Mouse (Mus musculus) kidney, adult 2 months (tissue): ENCODE measurements around the gene Actr3. TPM values are rescaled to one million over a fixed set of nuclear protein-coding genes. Genes with fewer than 3 reads are reported as not detected.
A peak's percentile ranks its signal among the peaks of the same experiment; 100 is the strongest.
"Not testable (repeated sequence)": the region's sequence is repeated elsewhere in the genome, so short reads cannot be mapped to it uniquely, and the experiment has no call there.

Source experiments
- DNase-seq: peaks from one replicate; pipeline ENCODE4 v3.0.0; 2021
- H3K27ac ChIP-seq: fragments of 200-500 bp; 2 replicates; pipeline ENCODE4 v1.5.1; 2012; ENCODE audit warnings: low read depth, low read length, control low read depth, inconsistent platforms; ENCODE audit not compliant: insufficient read depth
- H3K27me3 ChIP-seq: fragments of 200-500 bp; replicated peaks from 2 replicates; pipeline ENCODE4 v1.6.1; 2012; ENCODE audit warnings: mild to moderate bottlenecking, moderate library complexity, low read length, inconsistent platforms; ENCODE audit not compliant: control insufficient read depth, insufficient read depth
- H3K36me3 ChIP-seq: fragments of 200-500 bp; 2 replicates; pipeline ENCODE4 v1.6.1; 2012; ENCODE audit warnings: mild to moderate bottlenecking, moderate library complexity, low read length, inconsistent platforms; ENCODE audit not compliant: control insufficient read depth, insufficient read depth
- H3K4me1 ChIP-seq: fragments of 200-500 bp; 2 replicates; pipeline ENCODE4 v1.6.1; 2011; ENCODE audit warnings: low read length; ENCODE audit not compliant: control insufficient read depth, insufficient read depth
- H3K4me3 ChIP-seq: fragments of 200-500 bp; 2 replicates; pipeline ENCODE4 v1.5.1; 2011; ENCODE audit warnings: mild to moderate bottlenecking, low read depth, low read length, control low read depth; ENCODE audit not compliant: insufficient read depth
- CTCF ChIP-seq: fragments of 200-500 bp; conservative IDR thresholded peaks from 2 replicates; pipeline ENCODE4 v1.5.1; 2011; ENCODE audit warnings: low read depth, mild to moderate bottlenecking, control low read depth, low read length, moderate library complexity, mixed read lengths; ENCODE audit not compliant: insufficient read depth, insufficient read length
- POLR2A ChIP-seq: fragments of 200-500 bp; IDR thresholded peaks from one replicate; pipeline ENCODE4 v1.6.1; 2011; ENCODE audit warnings: low read depth, low read length, control low read depth
- WGBS: fragments of 180-500 bp; shearing (Covaris S2); methylation state at CpG from one replicate; pipeline ENCODE4 v1.1.7; 2018; 5-methylcytosine and 5-hydroxymethylcytosine counted together
- polyA plus RNA-seq: library from polyadenylated mRNA; depleted of rRNA; stranded (reverse); fragments of >200 nt; gene quantifications from 2 replicates; pipeline ENCODE4 v1.2.3, GENCODE M21; 2012

The Actr3 gene
- polyA plus RNA-seq, 1 experiment = 55.6 TPM

GRCm38 (mm10) chr1:125429984-125430383 is 5.5 kb downstream of the Actr3 start:
- no peak for TF ChIP-seq POLR2A
- TF ChIP-seq CTCF = no peak
- 50% methylated on average over 4 of the region's 4 CpGs for WGBS
- H3K27me3 ChIP-seq = no peaks in the 10 kb centered on the region
- H3K36me3 ChIP-seq = no peaks in the 10 kb centered on the region
- H3K4me1 ChIP-seq = peaks cover 18% of the 10 kb centered on the region
- H3K27ac ChIP-seq = no peak overlapping the region
- H3K4me3 ChIP-seq = no peak overlapping the region
- DNase-seq = no peak

GRCm38 (mm10) chr1:125428315-125428714 is 7.2 kb downstream of the Actr3 start:
- H3K4me1 ChIP-seq = peaks cover 19% of the 10 kb centered on the region
- H3K4me3 ChIP-seq = no peak overlapping the region
- H3K27ac ChIP-seq = no peak overlapping the region
- 45% methylated on average over 2 of the region's 2 CpGs for WGBS
- DNase-seq = no peak
- H3K36me3 ChIP-seq = no peaks in the 10 kb centered on the region
- no peaks in the 10 kb centered on the region for H3K27me3 ChIP-seq
- no peak for TF ChIP-seq CTCF

- H3K36me3 ChIP-seq = no peaks in the 10 kb centered on the region
- WGBS = 66% methylated on average over 2 of the region's 2 CpGs
- H3K4me3 ChIP-seq = no peak overlapping the region
- no peak for DNase-seq
- no peak for TF ChIP-seq CTCF
- TF ChIP-seq POLR2A = no peak
- H3K27ac ChIP-seq = no peak overlapping the region
- H3K27me3 ChIP-seq = no peaks in the 10 kb centered on the region
- peaks cover 18% of the 10 kb centered on the region for H3K4me1 ChIP-seq
These were observed 9.0 kb downstream of the Actr3 start for GRCm38 (mm10) chr1:125426387-125427045.

GRCm38 (mm10) chr1:125419906-125420305 is 15.6 kb downstream of the Actr3 start:
- TF ChIP-seq POLR2A (no peak), CTCF (no peak)
- Histone ChIP-seq H3K4me1 (peaks cover 7% of the 10 kb centered on the region), H3K27ac (no peak overlapping the region), H3K36me3 (peaks cover 8% of the 10 kb centered on the region), H3K27me3 (no peaks in the 10 kb centered on the region), H3K4me3 (no peak overlapping the region)
- 38% methylated on average over 2 of the region's 2 CpGs for WGBS
- no peak for DNase-seq

GRCm38 (mm10) chr1:125418732-125419131 is 16.8 kb downstream of the Actr3 start:
- TF ChIP-seq POLR2A = no peak
- no peak for TF ChIP-seq CTCF
- peaks cover 8% of the 10 kb centered on the region for H3K36me3 ChIP-seq
- WGBS = 79% methylated on average over 4 of the region's 4 CpGs
- no peak overlapping the region for H3K27ac ChIP-seq
- DNase-seq = no peak
- peaks cover 7% of the 10 kb centered on the region; the same call in 1 of the 2 replicates for H3K4me1 ChIP-seq
- no peak overlapping the region for H3K4me3 ChIP-seq
- no peaks in the 10 kb centered on the region for H3K27me3 ChIP-seq

GRCm38 (mm10) chr1:125407220-125407619 is 28.3 kb downstream of the Actr3 start:
- peaks cover 8% of the 10 kb centered on the region for H3K36me3 ChIP-seq

GRCm38 (mm10) chr1:125395391-125395790 is 40.1 kb downstream of the Actr3 start:
- WGBS = 96% methylated on average over 1 of the region's 1 CpGs
- no peaks in the 10 kb centered on the region for H3K4me1 ChIP-seq
- no peak for TF ChIP-seq POLR2A
- no peak for TF ChIP-seq CTCF
- H3K4me3 ChIP-seq = no peak overlapping the region
- DNase-seq = no peak
- H3K27me3 ChIP-seq = no peaks in the 10 kb centered on the region
- no peak overlapping the region for H3K27ac ChIP-seq
- peaks cover 11% of the 10 kb centered on the region for H3K36me3 ChIP-seq

More at GRCm38 (mm10) chr1:125407220-125407619, 28.3 kb downstream of the Actr3 start:
- H3K27ac ChIP-seq = peak overlapping the region; percentile 80
- no peaks in the 10 kb centered on the region for H3K27me3 ChIP-seq
- no peak overlapping the region for H3K4me3 ChIP-seq
- DNase-seq = peak; percentile 74
- 65% methylated on average over 6 of the region's 6 CpGs for WGBS
- peaks cover 7% of the 10 kb centered on the region; the same call in 1 of the 2 replicates for H3K4me1 ChIP-seq
- no peak for TF ChIP-seq CTCF
- TF ChIP-seq POLR2A = no peak

- WGBS = 83% methylated on average over 5 of the region's 5 CpGs
- H3K36me3 ChIP-seq = peaks cover 11% of the 10 kb centered on the region
- DNase-seq, H3K4me1 ChIP-seq, H3K4me3 ChIP-seq, H3K27me3 ChIP-seq, H3K27ac ChIP-seq: not testable (repeated sequence)
These were observed 42.2 kb downstream of the Actr3 start for GRCm38 (mm10) chr1:125393324-125393723.

- H3K36me3 ChIP-seq, H3K27ac ChIP-seq, H3K4me1 ChIP-seq, H3K27me3 ChIP-seq, H3K4me3 ChIP-seq, DNase-seq: not testable (repeated sequence)
- 62% methylated on average over 4 of the region's 4 CpGs for WGBS
These were observed 45.3 kb downstream of the Actr3 start for GRCm38 (mm10) chr1:125390065-125390754.

GRCm38 (mm10) chr1:125389634-125390033 is 45.9 kb downstream of the Actr3 start:
- not testable (repeated sequence) for H3K27ac ChIP-seq, H3K36me3 ChIP-seq, H3K4me1 ChIP-seq, H3K27me3 ChIP-seq, DNase-seq, H3K4me3 ChIP-seq
- 54% methylated on average over 1 of the region's 1 CpGs for WGBS
